Mouse (Mus musculus): ENCODE measurements around the gene Taf12.

DNA sequence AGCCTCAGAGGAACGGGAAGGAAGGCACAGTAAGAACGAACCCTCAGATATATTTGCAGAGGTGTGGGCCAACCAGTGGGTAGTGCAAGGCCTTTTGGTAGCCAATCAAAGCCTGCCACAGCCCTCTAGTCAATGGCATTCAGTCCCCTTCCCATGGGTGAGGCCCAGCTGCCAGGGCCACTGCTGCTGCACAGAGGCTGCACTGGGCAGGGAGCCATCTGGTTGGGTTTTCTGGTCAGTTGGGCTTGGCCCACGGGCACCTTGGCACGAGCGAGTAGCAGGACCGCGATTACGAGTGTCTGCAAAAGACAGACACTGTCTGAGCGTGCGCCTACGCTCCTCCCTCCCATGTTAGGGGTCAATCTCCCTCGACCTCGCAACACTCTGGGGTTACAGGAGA lies 64.8 kb downstream of the Taf12 start:
- TF ChIP-seq CTCF (IDR thresholded peaks at IDR 0.05; ENCODE audit: extremely low read depth, insufficient read depth, insufficient read length, insufficient replicate concordance) (no peak), POLR2A (IDR thresholded peaks at IDR 0.05; ENCODE audit: low read depth, low read length) (no peak)
